Mouse (Mus musculus) embryonic fibroblast, embryonic 13.5 days (primary cell): ENCODE measurements around the gene Arhgef3. TPM values are rescaled to one million over a fixed set of nuclear protein-coding genes. Genes with fewer than 3 reads are reported as not detected.

ENCODE experiments used
- H3K27ac ChIP-seq: 2 replicates; pipeline ENCODE4 v1.5.1; 2012; ENCODE audit warnings: low read length, control low read depth, inconsistent platforms; ENCODE audit not compliant: insufficient read depth
- H3K4me1 ChIP-seq: 2 replicates; pipeline ENCODE4 v1.6.1; 2011; ENCODE audit warnings: low read length; ENCODE audit not compliant: control insufficient read depth, insufficient read depth
- H3K4me3 ChIP-seq: 2 replicates; pipeline ENCODE4 v1.5.1; 2011; ENCODE audit warnings: mild to moderate bottlenecking, control low read depth, low read length; ENCODE audit not compliant: insufficient read depth
- CTCF ChIP-seq: IDR thresholded peaks from 2 replicates; pipeline ENCODE4 v1.5.1; 2011; ENCODE audit warnings: mild to moderate bottlenecking, control low read depth, low read length, moderate library complexity, borderline replicate concordance; ENCODE audit not compliant: insufficient read depth
- POLR2A ChIP-seq: IDR thresholded peaks from 2 replicates; pipeline ENCODE4 v1.6.1; 2011; ENCODE audit warnings: low read depth, mild to moderate bottlenecking, control low read depth, low read length, moderate library complexity
- polyA plus RNA-seq: library from polyadenylated mRNA; stranded (reverse); fragments of >200 nt; gene quantifications from 2 replicates; pipeline ENCODE4 v1.2.4, GENCODE M21; 2011; ENCODE audit warnings: low read depth; ENCODE audit not compliant: missing spikeins, insufficient read length

Gene Arhgef3
- polyA plus RNA-seq, 1 experiment, result 2.5 TPM

DNA sequence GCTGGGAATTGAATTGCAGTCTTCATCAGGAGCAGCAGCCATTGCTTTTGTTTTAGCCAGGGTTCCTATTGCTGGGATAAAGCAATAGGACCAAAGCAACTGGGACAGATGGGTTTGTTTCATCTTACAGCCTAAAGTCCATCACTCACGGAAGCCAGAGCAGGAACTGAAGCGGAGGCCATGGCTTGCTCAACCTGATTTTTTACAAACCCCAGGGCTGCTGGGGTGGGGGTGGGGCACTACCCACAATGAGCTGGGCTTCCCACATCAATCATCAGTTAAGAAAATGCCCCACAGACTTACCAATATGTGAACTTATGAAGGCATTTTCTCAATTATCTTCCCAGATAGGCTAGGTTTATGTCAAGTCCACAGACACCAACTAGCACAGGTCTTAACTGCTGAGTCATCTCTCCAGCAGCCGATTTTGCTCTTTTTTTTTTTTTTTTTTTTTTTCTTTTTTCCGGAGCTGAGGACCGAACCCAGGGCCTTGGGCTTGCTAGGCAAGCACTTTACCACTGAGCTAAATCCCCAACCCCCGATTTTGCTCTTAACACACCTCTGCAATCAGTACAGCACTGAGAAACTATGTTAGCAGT lies 59.6 kb downstream of the Arhgef3 start:
- Histone ChIP-seq H3K27ac (no peak overlapping the region), H3K4me3 (no peak overlapping the region), H3K4me1 (peaks cover 14% of the 10 kb centered on the region)
- TF ChIP-seq CTCF, result no peak
- no peak for TF ChIP-seq POLR2A

DNA sequence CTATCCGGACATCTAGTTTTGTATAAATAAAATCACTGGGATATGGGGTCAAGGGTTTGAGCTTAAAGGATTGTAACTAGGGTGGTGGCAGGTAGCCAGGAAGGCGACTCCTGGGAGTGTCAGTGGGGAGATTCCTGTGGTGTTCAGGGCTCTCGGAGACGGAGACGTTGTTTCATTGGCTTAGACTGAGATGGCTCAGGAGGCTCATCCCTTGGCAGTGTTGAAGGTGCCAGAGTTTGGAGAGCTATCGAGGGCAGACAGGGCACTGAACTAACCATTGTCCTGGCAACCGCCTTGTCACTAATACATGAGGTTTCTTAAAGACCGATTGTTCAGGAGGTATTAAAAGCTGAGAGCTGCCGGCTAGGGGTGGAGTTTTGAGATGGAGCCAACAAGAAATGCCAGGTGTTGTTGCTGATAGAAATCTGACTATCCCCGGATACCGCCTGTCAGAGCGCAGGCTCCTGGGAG lies 60.2 kb downstream of the Arhgef3 start:
- Histone ChIP-seq H3K4me1 (peaks cover 14% of the 10 kb centered on the region), H3K4me3 (no peak overlapping the region), H3K27ac (no peak overlapping the region)
- TF ChIP-seq CTCF (no peak), POLR2A (no peak)

DNA sequence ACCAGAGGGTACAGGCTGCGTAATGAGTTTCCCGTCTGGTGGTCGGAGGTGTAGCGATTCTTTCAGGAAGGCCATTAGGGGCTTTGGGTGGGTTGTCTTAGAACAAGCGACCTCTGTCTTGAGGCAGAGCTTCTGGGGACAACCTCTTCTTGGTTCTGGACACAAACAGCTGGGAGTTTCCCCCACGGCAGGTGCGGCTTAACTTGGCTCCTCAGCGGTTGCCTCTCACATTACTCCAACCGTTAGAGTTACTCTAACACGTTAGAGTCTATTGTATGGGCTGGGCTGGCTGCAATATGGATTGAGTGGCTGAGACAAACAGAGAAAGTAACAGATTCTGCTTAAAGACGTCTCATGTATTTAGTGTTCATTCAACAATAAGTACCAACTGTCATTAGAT lies 60.6 kb downstream of the Arhgef3 start:
- TF ChIP-seq POLR2A (no peak), CTCF (no peak)
- Histone ChIP-seq H3K4me1 (peaks cover 14% of the 10 kb centered on the region), H3K4me3 (no peak overlapping the region), H3K27ac (no peak overlapping the region)

DNA sequence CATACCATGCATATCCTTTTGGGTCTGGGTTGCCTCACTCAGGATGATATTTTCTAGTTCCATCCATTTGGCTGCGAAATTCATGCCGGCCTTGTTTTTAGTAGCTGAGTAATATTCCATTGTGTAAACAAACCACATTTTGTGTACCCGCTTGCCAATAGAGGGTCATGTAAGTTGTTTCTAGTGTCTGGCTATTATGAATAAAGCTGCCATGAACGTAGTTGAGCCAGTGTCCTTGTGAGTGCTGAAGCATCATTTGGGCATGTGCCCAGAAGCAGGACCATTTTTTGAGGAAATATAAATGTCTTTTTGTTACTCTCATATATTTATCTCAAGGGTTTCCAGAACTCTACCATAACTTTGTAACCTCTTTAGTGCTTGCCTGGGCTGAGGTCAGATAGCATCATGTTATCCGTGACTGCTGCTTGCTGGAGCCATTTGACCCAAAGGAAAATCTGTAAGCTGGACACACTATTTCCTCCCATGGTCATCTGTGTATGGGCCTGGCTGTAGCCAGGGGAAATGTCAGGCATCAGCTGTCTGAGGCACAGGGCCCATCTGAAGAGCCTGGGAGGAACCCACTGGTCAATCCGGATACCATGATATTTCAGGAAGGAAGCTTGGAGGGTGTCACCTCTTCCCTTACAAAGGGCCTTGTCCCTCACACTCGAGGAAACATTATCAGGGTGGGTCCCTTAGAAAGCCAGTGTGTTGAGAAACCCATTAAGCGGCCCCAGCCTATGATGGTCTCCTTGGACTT lies 63.3 kb downstream of the Arhgef3 start:
- no peak overlapping the region for H3K4me3 ChIP-seq
- no peak overlapping the region for H3K27ac ChIP-seq
- peaks cover 4% of the 10 kb centered on the region; the same call in 1 of the 2 replicates for H3K4me1 ChIP-seq
- no peak for TF ChIP-seq CTCF
- no peak for TF ChIP-seq POLR2A

DNA sequence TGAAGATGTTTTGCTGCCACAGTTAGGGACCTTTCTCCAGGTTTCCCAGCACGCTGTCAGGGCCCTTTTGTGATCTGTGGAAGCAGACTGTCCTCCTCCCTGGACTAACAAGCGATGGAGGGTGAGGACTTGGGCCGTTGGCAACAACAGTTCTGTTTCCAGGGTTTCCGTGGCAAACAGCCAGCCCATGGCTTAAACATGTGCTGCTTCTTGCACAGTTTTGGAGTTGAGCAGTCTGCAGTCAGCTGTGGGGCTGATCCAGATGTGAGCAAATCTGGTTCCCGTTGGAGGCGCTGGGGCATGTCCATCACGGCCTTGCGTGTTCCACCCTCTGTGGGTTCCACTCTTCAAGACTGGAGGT lies 63.8 kb downstream of the Arhgef3 start:
- H3K27ac ChIP-seq, result no peak overlapping the region
- H3K4me1 ChIP-seq, result peaks cover 4% of the 10 kb centered on the region; the same call in 1 of the 2 replicates
- H3K4me3 ChIP-seq, result no peak overlapping the region
- TF ChIP-seq CTCF (no peak), POLR2A (no peak)

DNA sequence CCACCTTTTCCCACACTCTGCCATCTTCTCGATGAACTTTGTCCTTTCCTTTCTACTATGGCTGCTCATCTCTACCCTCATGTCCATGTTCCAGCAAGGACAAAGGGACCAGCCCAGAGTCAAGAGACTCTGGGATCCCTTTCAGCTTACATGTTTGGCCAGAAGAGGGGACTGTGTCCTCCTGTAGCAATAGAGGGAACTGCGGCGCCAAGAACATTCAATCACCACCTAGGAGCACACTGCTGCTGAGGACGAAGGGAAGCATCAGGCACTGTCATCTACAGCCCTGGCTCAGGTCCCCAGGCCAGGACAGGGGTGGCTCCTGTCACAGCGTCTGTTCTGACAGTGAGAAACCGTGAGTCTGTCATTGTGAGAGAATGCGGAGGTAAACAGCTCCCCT lies 65.1 kb downstream of the Arhgef3 start:
- H3K27ac ChIP-seq, result no peak overlapping the region
- TF ChIP-seq POLR2A (no peak), CTCF (no peak)
- H3K4me3 ChIP-seq, result no peak overlapping the region
- H3K4me1 ChIP-seq, result 0 out of 2 replicates have a peak, but pooled peaks cover 4% of the 10 kb centered on the region

DNA sequence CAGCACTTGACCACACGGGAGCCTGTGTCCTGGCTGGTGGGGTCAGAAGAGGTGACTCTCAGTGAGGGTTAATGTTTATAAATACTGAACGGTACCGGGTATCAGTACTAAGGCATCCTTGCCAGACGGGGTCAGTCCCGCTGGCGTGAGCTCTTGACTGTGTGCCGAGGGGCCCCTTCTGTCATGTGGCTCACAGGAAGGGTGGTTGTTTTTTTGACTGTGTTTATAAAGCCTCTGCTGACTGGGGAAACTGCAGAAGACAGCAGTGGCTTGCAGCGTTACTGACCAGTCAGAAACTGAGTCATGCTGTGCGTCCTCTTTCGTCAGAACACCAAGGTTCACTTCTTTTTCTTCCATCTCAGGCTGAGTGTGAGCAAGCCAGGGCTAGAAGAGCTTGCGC lies 67.4 kb downstream of the Arhgef3 start:
- Histone ChIP-seq H3K27ac (no peak overlapping the region), H3K4me1 (0 out of 2 replicates have a peak, but pooled peaks cover 4% of the 10 kb centered on the region), H3K4me3 (no peak overlapping the region)
- no peak for TF ChIP-seq CTCF
- TF ChIP-seq POLR2A, result no peak

DNA sequence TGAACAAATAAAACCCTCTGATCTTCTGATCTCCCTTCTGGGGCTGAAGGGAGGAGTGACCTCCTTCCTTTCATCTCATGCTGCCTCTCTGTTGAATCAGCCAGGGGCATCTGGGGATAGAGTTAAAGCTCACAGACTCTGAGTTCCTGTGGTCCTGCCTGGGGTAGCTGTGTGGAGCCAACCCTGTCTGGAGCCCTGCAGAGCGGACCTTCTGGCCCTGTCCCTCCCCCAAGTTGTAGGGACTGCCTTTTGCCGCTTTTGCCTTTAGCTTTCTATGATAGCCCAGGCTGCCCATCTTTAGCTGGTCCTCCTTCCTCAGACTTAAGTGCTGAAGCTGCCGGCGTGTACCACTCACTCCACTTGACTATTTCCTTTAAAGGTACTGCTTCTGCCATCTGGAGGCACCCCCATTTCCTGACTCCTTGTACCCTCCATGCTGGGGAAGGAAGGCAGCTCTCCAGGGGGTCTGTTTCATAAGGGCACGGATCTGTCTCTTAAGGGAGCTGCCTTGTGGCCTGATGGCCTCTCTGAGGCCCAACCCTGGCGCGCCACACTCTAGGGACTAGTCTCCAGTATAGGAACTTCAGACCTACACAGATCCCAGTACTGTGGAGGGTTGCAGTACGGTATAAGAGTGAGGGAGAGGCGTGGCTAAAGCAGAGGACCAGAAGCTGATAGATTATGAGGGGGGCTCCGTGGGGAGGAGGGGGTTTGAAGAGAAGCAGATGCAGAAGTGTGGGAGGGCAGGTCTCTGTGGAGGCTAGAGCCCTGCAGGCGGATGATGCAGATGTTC lies 68.1 kb downstream of the Arhgef3 start:
- 0 out of 2 replicates have a peak, but pooled peaks cover 4% of the 10 kb centered on the region for H3K4me1 ChIP-seq
- H3K4me3 ChIP-seq, result no peak overlapping the region
- no peak overlapping the region for H3K27ac ChIP-seq
- no peak for TF ChIP-seq POLR2A
- no peak for TF ChIP-seq CTCF

DNA sequence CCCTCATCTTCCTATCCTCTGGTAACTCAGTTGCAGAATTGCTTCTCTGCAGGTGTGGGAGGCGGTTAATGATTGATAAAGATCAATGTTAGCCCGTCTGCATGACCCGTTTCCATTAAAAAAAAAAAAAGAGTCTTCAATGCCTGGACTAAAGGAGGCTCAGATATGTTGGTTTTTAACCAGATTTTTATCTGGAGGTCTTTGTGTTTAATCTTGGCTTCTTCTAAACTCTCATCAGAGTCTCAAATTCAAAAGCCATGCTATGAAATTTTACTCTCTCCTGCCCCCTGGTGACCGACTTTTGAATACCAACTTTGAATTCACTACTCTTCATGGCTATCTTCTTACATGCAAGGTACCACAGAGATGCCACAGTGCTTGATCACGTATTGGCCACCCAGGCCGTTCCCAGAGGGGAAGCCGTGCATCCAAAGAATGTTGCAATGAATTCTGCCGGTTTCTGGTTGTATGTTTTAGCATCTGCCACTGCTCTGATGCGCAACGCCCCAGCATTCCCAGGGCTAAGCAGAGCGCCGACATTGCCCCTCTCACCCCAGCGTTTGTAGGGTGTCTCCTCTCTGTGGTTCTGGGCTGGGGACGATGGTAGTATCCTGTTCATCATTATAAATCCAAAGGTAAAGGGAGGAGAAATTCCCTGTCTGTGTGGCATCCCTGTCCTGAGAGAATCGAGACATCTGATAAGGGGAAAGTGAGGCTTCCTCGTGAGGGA lies 69.0 kb downstream of the Arhgef3 start:
- Histone ChIP-seq H3K4me3 (no peak overlapping the region), H3K4me1 (0 out of 2 replicates have a peak, but pooled peaks cover 4% of the 10 kb centered on the region), H3K27ac (no peak overlapping the region)
- no peak for TF ChIP-seq CTCF
- TF ChIP-seq POLR2A, result no peak
